In genomic region chr9:122609616-122610015, GRCm38 (mm10) we compare ENCODE assay signal across 24 mouse cellular contexts.
DNase-seq lines count a peak whose midpoint lies in the region; ATAC-seq lines count a peak whose summit lies in the region.
"Had no signal": no experiment of that assay in that cellular context is flagged by ENCODE, and none has a peak within 500 bp of the region (broad histone marks: within the 10 kb centered on the region; RNA-seq: fewer than 3 reads in every experiment).

No protein-coding gene starts in this region.

- no peak for ATAC-seq in cerebellum, adult (ENCODE audit: insufficient number of reproducible peaks, low FRiP score, low TSS enrichment)
- ATAC-seq: forebrain, embryonic 13.5 days; intestine, postnatal 0 days; Patski had no signal

- peak; percentile 71 for DNase-seq in layer of hippocampus, adult 9-11 months
- no peak for DNase-seq in layer of hippocampus, postnatal 36 days
- peak; percentile 65 to 83 for DNase-seq in frontal cortex, postnatal 36 days (ENCODE audit: low spot score in 2 of 2)
- DNase-seq in left cerebral cortex, adult 9 months (ENCODE audit: low spot score in 2 of 2) = peak; percentile 56 to 76
- peak; percentile 78 to 89 for DNase-seq in right cerebral cortex, postnatal 36 days (ENCODE audit: low spot score in 2 of 2)
- no peak for DNase-seq in gastrocnemius, postnatal 10 days
- DNase-seq: adrenal gland, adult 2 months; B cell, adult 2 months; cerebellum, adult 18-20 months; cerebellum, postnatal 36 days; embryo, embryonic 11 days; gastrocnemius, postnatal 36 days; heart, adult 2 months; heart, postnatal 14 days; kidney, postnatal 4 days; liver, embryonic 13.5 days; lung, adult 2 months; lung, postnatal 14 days; midbrain, embryonic 14.5 days; thymus, postnatal 14 days had no signal

Comparison
In these comparisons a context has a peak if more than half of its experiments do, and no peak if none do; other contexts are left out.
1. DNase-seq: peak in layer of hippocampus, adult 9-11 months (single experiment), frontal cortex, postnatal 36 days (2 of 2), left cerebral cortex, adult 9 months (2 of 2) and right cerebral cortex, postnatal 36 days (2 of 2); none in layer of hippocampus, postnatal 36 days (0 of 2) and gastrocnemius, postnatal 10 days (single experiment).